Mouse (Mus musculus) forebrain, embryonic 15.5 days (tissue): ENCODE measurements around the gene Ccdc71. TPM values are rescaled to one million over a fixed set of nuclear protein-coding genes. Genes with fewer than 3 reads are reported as not detected.

Experiments used
- ATAC-seq: fragments of 200-750 bp; cut with Nextera tagmentation; replicated peaks from 2 replicates; pipeline ENCODE4 v1.8.0; 2017; ENCODE audit warnings: mild to moderate bottlenecking, moderate TSS enrichment, moderate library complexity
- H3K27ac ChIP-seq: fragments of 300-500 bp; sonication (generic); replicated peaks from 2 replicates; pipeline ENCODE4 v1.5.1; 2015; ENCODE audit warnings: mild to moderate bottlenecking, inconsistent platforms
- H3K27me3 ChIP-seq: fragments of 300-500 bp; sonication (generic); 2 replicates; pipeline ENCODE4 v1.6.1; 2015; ENCODE audit warnings: inconsistent platforms
- H3K36me3 ChIP-seq: fragments of 300-500 bp; sonication (generic); 2 replicates; pipeline ENCODE4 v1.6.1; 2015; ENCODE audit warnings: mild to moderate bottlenecking, inconsistent platforms
- H3K4me1 ChIP-seq: fragments of 300-500 bp; sonication (generic); 2 replicates; pipeline ENCODE4 v1.6.1; 2015; ENCODE audit warnings: inconsistent platforms
- H3K4me2 ChIP-seq: fragments of 300-500 bp; sonication (generic); replicated peaks from 2 replicates; pipeline ENCODE4 v1.6.1; 2015; ENCODE audit warnings: mild to moderate bottlenecking, inconsistent platforms
- H3K4me3 ChIP-seq: fragments of 300-500 bp; sonication (generic); 2 replicates; pipeline ENCODE4 v1.5.1; 2015; ENCODE audit warnings: mild to moderate bottlenecking, inconsistent platforms
- H3K9ac ChIP-seq: fragments of 300-500 bp; sonication (generic); replicated peaks from 2 replicates; pipeline ENCODE4 v1.6.1; 2015; ENCODE audit warnings: mild to moderate bottlenecking, inconsistent platforms
- H3K9me3 ChIP-seq: fragments of 300-500 bp; sonication (generic); 2 replicates; pipeline ENCODE4 v1.6.1; 2016; ENCODE audit warnings: inconsistent platforms
- WGBS: fragments of 180-500 bp; shearing (Covaris S2); methylation state at CpG from one replicate; pipeline ENCODE4 v1.1.7; 2015; ENCODE audit warnings: mixed read lengths; 5-methylcytosine and 5-hydroxymethylcytosine counted together
- polyA plus RNA-seq: library from polyadenylated mRNA; unstranded; fragments of >200 nt; fragmentation: Nextera tagmentation; extraction: Ambion mirVana; gene quantifications from 2 replicates; pipeline ENCODE4 v1.2.1, GENCODE M21; 2015

Gene Ccdc71
- polyA plus RNA-seq, 1 experiment from 2014 or later = 60.9 TPM

GRCm38 (mm10) chr9:108494146-108494825 is 34.0 kb downstream of the Ccdc71 start:
- no peak for ATAC-seq
- Histone ChIP-seq H3K9me3 (no peaks in the 10 kb centered on the region), H3K4me1 (peaks cover 20% of the 10 kb centered on the region), H3K36me3 (peaks cover 70% of the 10 kb centered on the region), H3K9ac (no peak overlapping the region), H3K27me3 (no peaks in the 10 kb centered on the region), H3K4me3 (no peak overlapping the region), H3K4me2 (no peak overlapping the region), H3K27ac (no peak overlapping the region)
- WGBS = 97% methylated on average over 19 of the region's 19 CpGs

GRCm38 (mm10) chr9:108494905-108495304 is 34.6 kb downstream of the Ccdc71 start:
- Histone ChIP-seq H3K4me3 (no peak overlapping the region), H3K4me1 (peaks cover 19% of the 10 kb centered on the region), H3K4me2 (no peak overlapping the region), H3K9me3 (no peaks in the 10 kb centered on the region), H3K9ac (no peak overlapping the region), H3K27me3 (no peaks in the 10 kb centered on the region), H3K36me3 (peaks cover 76% of the 10 kb centered on the region), H3K27ac (no peak overlapping the region)
- 86% methylated on average over 10 of the region's 10 CpGs for WGBS
- no peak for ATAC-seq

- Histone ChIP-seq H3K27me3 (no peaks in the 10 kb centered on the region), H3K9me3 (no peaks in the 10 kb centered on the region), H3K9ac (no peak overlapping the region), H3K4me1 (no peaks in the 10 kb centered on the region), H3K4me3 (no peak overlapping the region), H3K36me3 (peaks cover 91% of the 10 kb centered on the region), H3K27ac (no peak overlapping the region), H3K4me2 (no peak overlapping the region)
- ATAC-seq = no peak
- 94% methylated on average over 7 of the region's 7 CpGs for WGBS
Observed at GRCm38 (mm10) chr9:108499231-108499630, 38.9 kb downstream of the Ccdc71 start.

GRCm38 (mm10) chr9:108499943-108500342 is 39.6 kb downstream of the Ccdc71 start:
- 94% methylated on average over 15 of the region's 15 CpGs for WGBS
- no peak overlapping the region for H3K4me3 ChIP-seq
- H3K36me3 ChIP-seq = peaks cover 84% of the 10 kb centered on the region

GRCm38 (mm10) chr9:108506901-108507300 is 46.6 kb downstream of the Ccdc71 start:
- Histone ChIP-seq H3K4me2 (no peak overlapping the region), H3K27me3 (no peaks in the 10 kb centered on the region), H3K4me1 (peaks cover 20% of the 10 kb centered on the region), H3K36me3 (peaks cover 24% of the 10 kb centered on the region), H3K27ac (no peak overlapping the region), H3K4me3 (0 out of 2 replicates have a peak overlapping the region, but pooled peaks have one; percentile 68), H3K9me3 (no peaks in the 10 kb centered on the region), H3K9ac (no peak overlapping the region)
- WGBS = 91% methylated on average over 7 of the region's 7 CpGs
- ATAC-seq = no peak

More at GRCm38 (mm10) chr9:108499943-108500342, 39.6 kb downstream of the Ccdc71 start:
- Histone ChIP-seq H3K4me2 (no peak overlapping the region), H3K4me1 (no peaks in the 10 kb centered on the region), H3K27me3 (no peaks in the 10 kb centered on the region), H3K9ac (no peak overlapping the region), H3K27ac (no peak overlapping the region), H3K9me3 (no peaks in the 10 kb centered on the region)
- no peak for ATAC-seq

GRCm38 (mm10) chr9:108507619-108508434 is 47.5 kb downstream of the Ccdc71 start, which contains the start of gene Qars:
TSS of gene Qars (plus strand) at chr9:108507706.
- peak; percentile 98 for ATAC-seq
- Histone ChIP-seq H3K4me3 (peak within 1 kb of the TSS; percentile 68), H3K9me3 (no peaks in the 10 kb centered on the region), H3K9ac (peak within 1 kb of the TSS; percentile 56), H3K4me1 (peaks cover 20% of the 10 kb centered on the region), H3K36me3 (peaks cover 26% of the 10 kb centered on the region), H3K27me3 (no peaks in the 10 kb centered on the region), H3K27ac (peak within 1 kb of the TSS; percentile 84), H3K4me2 (peak within 1 kb of the TSS; percentile 87)
- under 1% methylated on average over 37 of the region's 37 CpGs for WGBS

- Histone ChIP-seq H3K27me3 (no peaks in the 10 kb centered on the region), H3K9ac (no peak overlapping the region), H3K4me3 (peak overlapping the region; percentile 68; the same call in 1 of the 2 replicates), H3K4me1 (peaks cover 20% of the 10 kb centered on the region), H3K27ac (no peak overlapping the region), H3K4me2 (peak overlapping the region; percentile 87), H3K9me3 (no peaks in the 10 kb centered on the region), H3K36me3 (peaks cover 27% of the 10 kb centered on the region)
- WGBS = 87% methylated on average over 7 of the region's 7 CpGs
- no peak for ATAC-seq
Observed at GRCm38 (mm10) chr9:108508776-108509175, 48.4 kb downstream of the Ccdc71 start.

Other genes starting within 250 kb of the Ccdc71 start
- 53.5 and 53.6 TPM in 2 replicates for gene Dag1, start 196.6 kb upstream of the Ccdc71 start, polyA plus RNA-seq
- gene Nicn1, start 170.1 kb upstream of the Ccdc71 start, polyA plus RNA-seq = 120 and 133 TPM in 2 replicates
- 23.8 and 24.5 TPM in 2 replicates for gene Amt, start 163.7 kb upstream of the Ccdc71 start, polyA plus RNA-seq
- gene Rhoa, start 154.4 kb upstream of the Ccdc71 start, polyA plus RNA-seq = 296 and 306 TPM in 2 replicates
- 35.2 and 36.6 TPM in 2 replicates for gene Tcta, start 154.4 kb upstream of the Ccdc71 start, polyA plus RNA-seq
- gene Gpx1, start 121.6 kb upstream of the Ccdc71 start, polyA plus RNA-seq = 383 and 395 TPM in 2 replicates
- 138 and 140 TPM in 2 replicates for gene Usp4, start 112.7 kb upstream of the Ccdc71 start, polyA plus RNA-seq
- 1.6 and 2.4 TPM in 2 replicates for gene 1700102P08Rik, start 67.7 kb upstream of the Ccdc71 start, polyA plus RNA-seq
- gene Ccdc36, start 32.0 kb upstream of the Ccdc71 start, polyA plus RNA-seq = 0.93 and 1.0 TPM in 2 replicates
- not detected in 2 replicates for gene BC048562, start 24.0 kb upstream of the Ccdc71 start, polyA plus RNA-seq
- gene Klhdc8b, start 1.1 kb downstream of the Ccdc71 start, polyA plus RNA-seq = 55.7 and 62.2 TPM in 2 replicates
- 15.7 and 18.8 TPM in 2 replicates for gene Lamb2, start 19.2 kb downstream of the Ccdc71 start, polyA plus RNA-seq
- gene Usp19, start 30.1 kb downstream of the Ccdc71 start, polyA plus RNA-seq = 90.1 and 95.4 TPM in 2 replicates
- 70.1 and 72.6 TPM in 2 replicates for gene Qars, start 47.2 kb downstream of the Ccdc71 start, polyA plus RNA-seq
- gene Qrich1, start 56.3 kb downstream of the Ccdc71 start, polyA plus RNA-seq = 146 and 148 TPM in 2 replicates
- gene Impdh2, start 99.8 kb downstream of the Ccdc71 start, polyA plus RNA-seq = 117 and 125 TPM in 2 replicates
- 68.7 and 81.0 TPM in 2 replicates for gene Ndufaf3, start 106.9 kb downstream of the Ccdc71 start, polyA plus RNA-seq
- 253 and 263 TPM in 2 replicates for gene Dalrd3, start 109.4 kb downstream of the Ccdc71 start, polyA plus RNA-seq
- 219 and 235 TPM in 2 replicates for gene Wdr6, start 118.2 kb downstream of the Ccdc71 start, polyA plus RNA-seq
- 19.2 and 23.1 TPM in 2 replicates for gene P4htm, start 137.1 kb downstream of the Ccdc71 start, polyA plus RNA-seq
- gene Arih2, start 188.9 kb downstream of the Ccdc71 start, polyA plus RNA-seq = 54.3 and 60.8 TPM in 2 replicates
- 44.2 and 44.7 TPM in 2 replicates for gene Slc25a20, start 201.6 kb downstream of the Ccdc71 start, polyA plus RNA-seq
- 40.6 and 42.1 TPM in 2 replicates for gene Prkar2a, start 228.8 kb downstream of the Ccdc71 start, polyA plus RNA-seq